ENCODE assay signal across 30 mouse cellular contexts in genomic region chr14:47896581-47896980, GRCm38 (mm10).
"Had no signal": no experiment of that assay in that cellular context is flagged by ENCODE, and none has a peak within 500 bp of the region (broad histone marks: within the 10 kb centered on the region; RNA-seq: fewer than 3 reads in every experiment).

No protein-coding gene starts in this region.

- H3K9me3 ChIP-seq: heart, embryonic 12.5 days; heart, embryonic 13.5 days; heart, embryonic 15.5 days; hindbrain, embryonic 10.5 days; hindbrain, embryonic 12.5 days; hindbrain, embryonic 13.5 days; hindbrain, embryonic 15.5 days; intestine, embryonic 15.5 days; kidney, embryonic 15.5 days had no signal

- H3K36me3 ChIP-seq: heart, embryonic 12.5 days; heart, embryonic 13.5 days; heart, embryonic 15.5 days; hindbrain, embryonic 10.5 days; hindbrain, embryonic 12.5 days; hindbrain, embryonic 13.5 days; hindbrain, embryonic 15.5 days; intestine, embryonic 15.5 days; kidney, embryonic 15.5 days had no signal

- H3K4me1 ChIP-seq: heart, embryonic 12.5 days; heart, embryonic 13.5 days; heart, embryonic 15.5 days; hindbrain, embryonic 15.5 days; intestine, embryonic 15.5 days; kidney, embryonic 15.5 days had no signal

- H3K4me3 ChIP-seq: heart, embryonic 12.5 days; heart, embryonic 13.5 days; heart, embryonic 15.5 days; hindbrain, embryonic 10.5 days; hindbrain, embryonic 12.5 days; hindbrain, embryonic 13.5 days; hindbrain, embryonic 15.5 days; intestine, embryonic 15.5 days; kidney, embryonic 15.5 days; layer of hippocampus, adult 2 months; left cerebral cortex, adult 2 months had no signal

- H3K27me3 ChIP-seq: heart, embryonic 12.5 days; heart, embryonic 13.5 days; hindbrain, embryonic 12.5 days; hindbrain, embryonic 13.5 days; hindbrain, embryonic 15.5 days; intestine, embryonic 15.5 days; kidney, embryonic 15.5 days had no signal

- DNase-seq: heart, postnatal 10 days; heart, postnatal 14 days; heart, postnatal 36 days; heart, postnatal 4 days; kidney, adult 11 months; kidney, adult 18-20 months; kidney, adult 2 months; kidney, adult 8-10 months; kidney, adult 9 months; kidney, postnatal 10 days; kidney, postnatal 14 days; kidney, postnatal 25 days; kidney, postnatal 36 days; kidney, postnatal 4 days; layer of hippocampus, adult 9-11 months; layer of hippocampus, postnatal 36 days had no signal

- H3K27ac ChIP-seq: heart, embryonic 13.5 days; heart, embryonic 15.5 days; hindbrain, embryonic 10.5 days; hindbrain, embryonic 12.5 days; hindbrain, embryonic 13.5 days; hindbrain, embryonic 14.5 days; hindbrain, embryonic 15.5 days; hindbrain, postnatal 0 days; intestine, embryonic 15.5 days; kidney, embryonic 15.5 days; kidney, postnatal 0 days; layer of hippocampus, adult 2 months; left cerebral cortex, adult 2 months had no signal
